26 mouse cellular contexts compared by ENCODE assay signal in genomic region chr5:22106811-22107485, GRCm38 (mm10).
A peak's percentile ranks its signal among the peaks of the same experiment; 100 is the strongest.
DNase-seq lines count a peak whose midpoint lies in the region; ATAC-seq and TF ChIP-seq lines count a peak whose summit lies in the region.
"Had no signal": no experiment of that assay in that cellular context is flagged by ENCODE, and none has a peak within 500 bp of the region (broad histone marks: within the 10 kb centered on the region; RNA-seq: fewer than 3 reads in every experiment).

No protein-coding gene starts in this region.

- H3K4me1 ChIP-seq in forebrain, embryonic 16.5 days (replicated peaks; ENCODE audit: control insufficient read depth, insufficient read depth, low read length) = 0 out of 2 replicates have a peak, but pooled peaks cover 2% of the 10 kb centered on the region
- no peaks in the 10 kb centered on the region for H3K4me1 ChIP-seq in forebrain, embryonic 11.5 days (replicated peaks; ENCODE audit: control insufficient read depth, insufficient read depth, low read length)
- no peaks in the 10 kb centered on the region for H3K4me1 ChIP-seq in midbrain, postnatal 0 days (ENCODE audit: insufficient read depth, low read length)
- H3K4me1 ChIP-seq: heart, embryonic 12.5 days; hindbrain, embryonic 10.5 days; intestine, embryonic 15.5 days; limb, embryonic 15.5 days; neural tube, embryonic 15.5 days had no signal

- no peaks in the 10 kb centered on the region for H3K9me3 ChIP-seq in forebrain, embryonic 16.5 days (ENCODE audit: control insufficient read depth, low read length)
- H3K9me3 ChIP-seq in forebrain, embryonic 11.5 days (ENCODE audit: control insufficient read depth, low read length) = no peaks in the 10 kb centered on the region
- H3K9me3 ChIP-seq in midbrain, postnatal 0 days (ENCODE audit: low read length) = no peaks in the 10 kb centered on the region
- H3K9me3 ChIP-seq: heart, embryonic 12.5 days; hindbrain, embryonic 10.5 days; intestine, embryonic 15.5 days; limb, embryonic 15.5 days; neural tube, embryonic 15.5 days had no signal

- no peaks in the 10 kb centered on the region for H3K36me3 ChIP-seq in forebrain, embryonic 16.5 days (ENCODE audit: control insufficient read depth, insufficient read depth)
- no peaks in the 10 kb centered on the region for H3K36me3 ChIP-seq in forebrain, embryonic 11.5 days (ENCODE audit: control insufficient read depth, insufficient read depth, low read length)
- H3K36me3 ChIP-seq in midbrain, postnatal 0 days (ENCODE audit: insufficient read depth, low read length) = no peaks in the 10 kb centered on the region
- H3K36me3 ChIP-seq: heart, embryonic 12.5 days; hindbrain, embryonic 10.5 days; intestine, embryonic 15.5 days; limb, embryonic 15.5 days; neural tube, embryonic 15.5 days had no signal

- no peak overlapping the region for H3K4me3 ChIP-seq in forebrain, embryonic 16.5 days (replicated peaks; ENCODE audit: low read length)
- no peak overlapping the region for H3K4me3 ChIP-seq in forebrain, embryonic 11.5 days (ENCODE audit: low read depth, low read length)
- H3K4me3 ChIP-seq in midbrain, postnatal 0 days (ENCODE audit: low read depth, low read length) = no peak overlapping the region
- H3K4me3 ChIP-seq: heart, embryonic 12.5 days; hindbrain, embryonic 10.5 days; intestine, embryonic 15.5 days; limb, embryonic 15.5 days; neural tube, embryonic 15.5 days had no signal

- ATAC-seq in forebrain, embryonic 16.5 days = peak; percentile 52
- ATAC-seq in forebrain, embryonic 11.5 days (replicated peaks; ENCODE audit: low FRiP score) = no peak
- ATAC-seq in midbrain, postnatal 0 days (ENCODE audit: low FRiP score) = no peak
- ATAC-seq: activated CD4-positive, CD25-positive, alpha-beta regulatory T cell, adult 4 months; hindbrain, embryonic 16.5 days; intestine, embryonic 15.5 days had no signal

- peak; percentile 48 for DNase-seq in cerebellum, adult 11-12 months
- DNase-seq in cerebellum, postnatal 36 days = no peak
- no peak for DNase-seq in forebrain, embryonic 11.5 days (ENCODE audit: low spot score)
- peak; percentile 8 to 69 for DNase-seq in layer of hippocampus, adult 18-20 months (ENCODE audit: low spot score in 2 of 2)
- DNase-seq in layer of hippocampus, postnatal 14 days (ENCODE audit: low spot score in 2 of 2) = peak; percentile 38 to 71
- DNase-seq in midbrain, postnatal 0 days (ENCODE audit: low spot score) = no peak
- DNase-seq in right cerebral cortex, postnatal 36 days (ENCODE audit: low spot score in 2 of 2) = no peak
- DNase-seq: adrenal gland, adult 8-10 months; gastrocnemius, postnatal 25 days; heart, adult 18-20 months; heart, postnatal 10 days; kidney, adult 9 months; kidney, postnatal 25 days; left cerebral cortex, postnatal 4 days; lung, adult 2 months; lung, postnatal 14 days had no signal

- no peak for TF ChIP-seq CTCF in midbrain, postnatal 0 days (IDR thresholded peaks at IDR 0.05)

- no peaks in the 10 kb centered on the region for H3K27me3 ChIP-seq in forebrain, embryonic 16.5 days (replicated peaks; ENCODE audit: control insufficient read depth, insufficient read depth, low read length)
- no peaks in the 10 kb centered on the region for H3K27me3 ChIP-seq in forebrain, embryonic 11.5 days (ENCODE audit: control insufficient read depth, insufficient read depth, low read length)
- no peaks in the 10 kb centered on the region for H3K27me3 ChIP-seq in midbrain, postnatal 0 days (ENCODE audit: insufficient read depth, low read length)
- H3K27me3 ChIP-seq: heart, embryonic 12.5 days; intestine, embryonic 15.5 days; limb, embryonic 15.5 days; neural tube, embryonic 15.5 days had no signal

- H3K4me2 ChIP-seq in forebrain, embryonic 16.5 days (ENCODE audit: low read length) = no peak overlapping the region
- no peak overlapping the region for H3K4me2 ChIP-seq in forebrain, embryonic 11.5 days (ENCODE audit: low read depth, low read length, severe bottlenecking)
- no peak overlapping the region for H3K4me2 ChIP-seq in midbrain, postnatal 0 days (ENCODE audit: low read depth, low read length, poor library complexity, severe bottlenecking)
- H3K4me2 ChIP-seq: heart, embryonic 12.5 days; intestine, embryonic 15.5 days; limb, embryonic 15.5 days; midbrain, embryonic 11.5 days; neural tube, embryonic 15.5 days had no signal

- 59% methylated on average over 9 of the region's 9 CpGs for WGBS in forebrain, embryonic 16.5 days
- 88% methylated on average over 9 of the region's 9 CpGs for whole genome bisulfite sequencing in forebrain, embryonic 11.5 days
- WGBS in midbrain, postnatal 0 days = 88% methylated on average over 9 of the region's 9 CpGs

- H3K9ac ChIP-seq in forebrain, embryonic 16.5 days (replicated peaks; ENCODE audit: low read depth, low read length) = no peak overlapping the region
- no peak overlapping the region for H3K9ac ChIP-seq in forebrain, embryonic 11.5 days (ENCODE audit: low read length)
- H3K9ac ChIP-seq in midbrain, postnatal 0 days (replicated peaks; ENCODE audit: low read length, poor library complexity, severe bottlenecking) = no peak overlapping the region
- H3K9ac ChIP-seq: heart, embryonic 12.5 days; intestine, embryonic 15.5 days; limb, embryonic 15.5 days; neural tube, embryonic 15.5 days had no signal

- H3K27ac ChIP-seq in forebrain, embryonic 16.5 days (ENCODE audit: low read length) = no peak overlapping the region
- H3K27ac ChIP-seq in forebrain, embryonic 11.5 days (ENCODE audit: low read depth, low read length) = no peak overlapping the region
- H3K27ac ChIP-seq in midbrain, postnatal 0 days (ENCODE audit: low read depth, low read length) = no peak overlapping the region
- H3K27ac ChIP-seq: hindbrain, embryonic 10.5 days; intestine, embryonic 15.5 days; limb, embryonic 15.5 days; neural tube, embryonic 15.5 days; stomach, postnatal 0 days had no signal

Comparison
In these comparisons a context has a peak if more than half of its experiments do, and no peak if none do; other contexts are left out.
1. DNase-seq: peak in cerebellum, adult 11-12 months (single experiment), layer of hippocampus, adult 18-20 months (2 of 2) and layer of hippocampus, postnatal 14 days (2 of 2); none in cerebellum, postnatal 36 days (0 of 2), forebrain, embryonic 11.5 days (single experiment), midbrain, postnatal 0 days (single experiment) and right cerebral cortex, postnatal 36 days (0 of 2).